Mouse (Mus musculus): ENCODE data around the gene Olfr1391. TPM values are rescaled to one million over a fixed set of nuclear protein-coding genes. Genes with fewer than 3 reads are reported as not detected.

Olfr1391 gene
- polyA plus RNA-seq, 1 experiment from 2014 or later: not detected

DNA sequence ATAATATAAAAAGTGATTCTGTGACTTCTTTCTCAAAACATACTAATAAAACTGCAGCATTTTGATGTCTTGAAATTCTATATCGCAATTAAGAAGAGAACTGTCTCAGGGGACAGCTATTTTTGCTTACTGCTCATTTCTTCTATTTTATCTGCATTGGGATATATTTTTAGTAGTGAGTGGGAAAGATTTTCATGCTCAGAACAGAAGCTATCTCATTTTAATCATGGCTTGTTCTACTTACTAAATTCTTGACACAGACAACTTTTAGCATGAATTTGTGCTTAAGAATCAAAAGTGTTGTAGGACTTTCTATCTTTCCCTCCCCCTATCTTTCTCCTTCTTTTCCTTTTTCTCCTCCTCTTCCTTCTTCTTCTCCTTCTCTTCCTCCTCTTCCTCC lies 7.1 kb downstream of the Olfr1391 start:
- no peak for ATAC-seq (replicated peaks; ENCODE audit: low FRiP score, low TSS enrichment, low read depth)
- Histone ChIP-seq H3K36me3 (ENCODE audit: control insufficient read depth, insufficient read depth, low read length) (no peaks in the 10 kb centered on the region), H3K27ac (ENCODE audit: low read depth) (no peak overlapping the region), H3K4me3 (ENCODE audit: low read depth, low read length) (no peak overlapping the region), H3K4me1 (replicated peaks; ENCODE audit: control insufficient read depth, insufficient read depth, low read length) (no peaks in the 10 kb centered on the region), H3K4me2 (ENCODE audit: low read length) (no peak overlapping the region), H3K9ac (ENCODE audit: low read length) (no peak overlapping the region), H3K9me3 (ENCODE audit: control insufficient read depth, low read length) (no peaks in the 10 kb centered on the region), H3K27me3 (replicated peaks; ENCODE audit: control insufficient read depth, insufficient read depth, low read length) (no peaks in the 10 kb centered on the region)
- 69% methylated on average over 1 of the region's 1 CpGs for WGBS
- no peak for DNase-seq (ENCODE audit: low spot score)

GRCm38 (mm10) chr11:49334888-49335287 lies 12.3 kb downstream of the Olfr1391 start, which contains the start of gene Olfr1390:
Gene Olfr1390, plus strand, starts transcription at chr11:49335188.
- Histone ChIP-seq H3K9me3 (ENCODE audit: control insufficient read depth, low read length) (no peaks in the 10 kb centered on the region), H3K4me3 (ENCODE audit: low read depth, low read length) (no peak within 1 kb of the TSS), H3K27ac (ENCODE audit: low read depth) (no peak within 1 kb of the TSS), H3K9ac (ENCODE audit: low read length) (no peak within 1 kb of the TSS), H3K27me3 (replicated peaks; ENCODE audit: control insufficient read depth, insufficient read depth, low read length) (no peaks in the 10 kb centered on the region), H3K4me2 (ENCODE audit: low read length) (no peak within 1 kb of the TSS), H3K4me1 (replicated peaks; ENCODE audit: control insufficient read depth, insufficient read depth, low read length) (no peaks in the 10 kb centered on the region), H3K36me3 (ENCODE audit: control insufficient read depth, insufficient read depth, low read length) (no peaks in the 10 kb centered on the region)
- ATAC-seq (replicated peaks; ENCODE audit: low FRiP score, low TSS enrichment, low read depth) (no peak), DNase-seq (ENCODE audit: low spot score) (no peak)
- WGBS: 100% methylated on average over 1 of the region's 1 CpGs

GRCm38 (mm10) chr11:49337150-49337832 lies 14.7 kb downstream of the Olfr1391 start:
- 68% methylated on average over 4 of the region's 4 CpGs for WGBS
- Histone ChIP-seq H3K27ac (ENCODE audit: low read depth) (no peak overlapping the region), H3K4me3 (ENCODE audit: low read depth, low read length) (no peak overlapping the region), H3K36me3 (ENCODE audit: control insufficient read depth, insufficient read depth, low read length) (no peaks in the 10 kb centered on the region), H3K27me3 (replicated peaks; ENCODE audit: control insufficient read depth, insufficient read depth, low read length) (no peaks in the 10 kb centered on the region), H3K9ac (ENCODE audit: low read length) (no peak overlapping the region), H3K4me2 (ENCODE audit: low read length) (no peak overlapping the region), H3K9me3 (ENCODE audit: control insufficient read depth, low read length) (no peaks in the 10 kb centered on the region), H3K4me1 (replicated peaks; ENCODE audit: control insufficient read depth, insufficient read depth, low read length) (no peaks in the 10 kb centered on the region)
- no peak for DNase-seq (ENCODE audit: low spot score)
- ATAC-seq (replicated peaks; ENCODE audit: low FRiP score, low TSS enrichment, low read depth): no peak

Other genes starting within 250 kb of the Olfr1391 start
- gene Ifi47, start 246.2 kb upstream of the Olfr1391 start, polyA plus RNA-seq (2014; fragmentation: Nextera tagmentation; extraction: Ambion mirVana): 2.1 and 3.4 TPM in 2 replicates
- gene Olfr1396, start 207.9 kb upstream of the Olfr1391 start, polyA plus RNA-seq (2014; fragmentation: Nextera tagmentation; extraction: Ambion mirVana): not detected in 2 replicates
- gene Olfr1395, start 180.5 kb upstream of the Olfr1391 start, polyA plus RNA-seq (2014; fragmentation: Nextera tagmentation; extraction: Ambion mirVana): not detected in 2 replicates
- not detected in 2 replicates for gene Olfr1394, start 168.4 kb upstream of the Olfr1391 start, polyA plus RNA-seq (2014; fragmentation: Nextera tagmentation; extraction: Ambion mirVana)
- gene Btnl9, start 135.6 kb upstream of the Olfr1391 start, polyA plus RNA-seq (2014; fragmentation: Nextera tagmentation; extraction: Ambion mirVana): 1.8 and 3.0 TPM in 2 replicates
- 34.5 and 39.6 TPM in 2 replicates for gene Zfp62, start 119.5 kb upstream of the Olfr1391 start, polyA plus RNA-seq (2014; fragmentation: Nextera tagmentation; extraction: Ambion mirVana)
- gene Mgat1, start 78.6 kb upstream of the Olfr1391 start, polyA plus RNA-seq (2014; fragmentation: Nextera tagmentation; extraction: Ambion mirVana): 52.9 and 55.4 TPM in 2 replicates
- 0.12 TPM in 1 of 2 replicates, not detected in the other for gene Olfr1393, start 44.4 kb upstream of the Olfr1391 start, polyA plus RNA-seq (2014; fragmentation: Nextera tagmentation; extraction: Ambion mirVana)
- not detected in 2 replicates for gene Olfr1392, start 37.5 kb upstream of the Olfr1391 start, polyA plus RNA-seq (2014; fragmentation: Nextera tagmentation; extraction: Ambion mirVana)
- not detected in 2 replicates for gene Olfr10, start 18.0 kb upstream of the Olfr1391 start, polyA plus RNA-seq (2014; fragmentation: Nextera tagmentation; extraction: Ambion mirVana)
- gene Olfr1390, start 12.4 kb downstream of the Olfr1391 start, polyA plus RNA-seq (2014; fragmentation: Nextera tagmentation; extraction: Ambion mirVana): not detected in 2 replicates
- gene Olfr1389, start 100.3 kb downstream of the Olfr1391 start, polyA plus RNA-seq (2014; fragmentation: Nextera tagmentation; extraction: Ambion mirVana): not detected in 2 replicates
- 0.15 and 0.24 TPM in 2 replicates for gene Olfr1388, start 113.9 kb downstream of the Olfr1391 start, polyA plus RNA-seq (2014; fragmentation: Nextera tagmentation; extraction: Ambion mirVana)
- not detected in 2 replicates for gene Olfr1387, start 132.6 kb downstream of the Olfr1391 start, polyA plus RNA-seq (2014; fragmentation: Nextera tagmentation; extraction: Ambion mirVana)
- gene Olfr1386, start 142.3 kb downstream of the Olfr1391 start, polyA plus RNA-seq (2014; fragmentation: Nextera tagmentation; extraction: Ambion mirVana): not detected in 2 replicates
- gene Olfr1385, start 166.3 kb downstream of the Olfr1391 start, polyA plus RNA-seq (2014; fragmentation: Nextera tagmentation; extraction: Ambion mirVana): not detected in 2 replicates
- gene Olfr1384, start 184.0 kb downstream of the Olfr1391 start, polyA plus RNA-seq (2014; fragmentation: Nextera tagmentation; extraction: Ambion mirVana): not detected in 2 replicates
- gene Olfr1383, start 196.9 kb downstream of the Olfr1391 start, polyA plus RNA-seq (2014; fragmentation: Nextera tagmentation; extraction: Ambion mirVana): not detected in 2 replicates
- gene Olfr1382, start 205.5 kb downstream of the Olfr1391 start, polyA plus RNA-seq (2014; fragmentation: Nextera tagmentation; extraction: Ambion mirVana): not detected in 2 replicates
- not detected in 2 replicates for gene Olfr1381, start 220.7 kb downstream of the Olfr1391 start, polyA plus RNA-seq (2014; fragmentation: Nextera tagmentation; extraction: Ambion mirVana)
- gene Olfr1380, start 234.1 kb downstream of the Olfr1391 start, polyA plus RNA-seq (2014; fragmentation: Nextera tagmentation; extraction: Ambion mirVana): not detected in 2 replicates